In the genomic region with DNA sequence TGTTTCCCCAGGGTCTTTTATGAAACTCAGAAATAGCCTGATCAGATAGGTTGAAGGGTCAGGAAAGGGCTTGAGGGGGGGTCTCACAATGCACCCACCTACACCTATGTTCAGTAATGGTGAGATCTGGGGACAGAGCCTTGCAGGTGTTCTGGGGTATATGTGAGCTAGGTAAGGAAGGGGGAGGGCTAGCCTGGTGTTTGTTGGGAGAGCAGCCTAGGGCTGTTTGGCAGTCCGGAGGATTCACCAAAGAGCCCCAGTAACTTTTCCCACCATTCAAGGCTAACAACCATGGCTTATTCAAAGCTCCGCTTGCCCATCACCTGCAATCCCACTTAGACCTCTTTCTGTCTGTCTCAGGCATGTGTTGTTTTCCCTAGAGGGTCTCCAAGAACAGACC, we compare ENCODE assay signal across 24 mouse cellular contexts. TPM values are rescaled to one million over a fixed set of nuclear protein-coding genes. Genes with fewer than 3 reads are reported as not detected.
DNase-seq lines count a peak whose midpoint lies in the region; ATAC-seq and TF ChIP-seq lines count a peak whose summit lies in the region.
"Had no signal": no experiment of that assay in that cellular context is flagged by ENCODE, and none has a peak within 500 bp of the region (broad histone marks: within the 10 kb centered on the region; RNA-seq: fewer than 3 reads in every experiment).

No protein-coding gene starts in this region.

- DNase-seq in forebrain, embryonic 11.5 days (ENCODE audit: low spot score), result peak; percentile 43
- no peak for DNase-seq in heart, postnatal 0 days (ENCODE audit: low spot score)
- no peak for DNase-seq in thymus, adult 2 months
- DNase-seq in thymus, postnatal 4 days, result no peak
- no peak for DNase-seq in right cerebral cortex, postnatal 25 days
- DNase-seq: cerebellum, adult 11-12 months; cerebellum, postnatal 36 days; kidney, postnatal 4 days; lung, adult 18-20 months; lung, postnatal 4 days; right cerebral cortex, adult 18-20 months had no signal

- no peaks in the 10 kb centered on the region for H3K9me3 ChIP-seq in forebrain, embryonic 11.5 days (ENCODE audit: control insufficient read depth, low read length)
- H3K9me3 ChIP-seq in forebrain, embryonic 15.5 days, result no peaks in the 10 kb centered on the region
- no peaks in the 10 kb centered on the region for H3K9me3 ChIP-seq in heart, postnatal 0 days (replicated peaks; ENCODE audit: control insufficient read depth, low read length)
- no peaks in the 10 kb centered on the region for H3K9me3 ChIP-seq in heart, embryonic 12.5 days (replicated peaks)
- H3K9me3 ChIP-seq: embryonic facial prominence, embryonic 10.5 days; G1E had no signal

- no peak for ATAC-seq in forebrain, embryonic 11.5 days (replicated peaks; ENCODE audit: low FRiP score)
- ATAC-seq in forebrain, embryonic 15.5 days (replicated peaks), result no peak
- ATAC-seq in heart, postnatal 0 days (ENCODE audit: insufficient read depth, low read depth), result no peak
- no peak for ATAC-seq in heart, embryonic 12.5 days (ENCODE audit: insufficient number of reproducible peaks, low FRiP score)
- ATAC-seq: CD4-positive, CD25-positive, alpha-beta regulatory T cell, adult 4 months; forebrain, embryonic 14.5 days had no signal

- H3K4me3 ChIP-seq in forebrain, embryonic 11.5 days (ENCODE audit: low read depth, low read length), result no peak overlapping the region
- H3K4me3 ChIP-seq in forebrain, embryonic 15.5 days, result no peak overlapping the region
- no peak overlapping the region for H3K4me3 ChIP-seq in heart, postnatal 0 days (ENCODE audit: low read depth, low read length)
- H3K4me3 ChIP-seq in heart, embryonic 12.5 days, result no peak overlapping the region
- H3K4me3 ChIP-seq in thymus, adult 2 months (ENCODE audit: control insufficient read depth, insufficient read depth, low read length), result peak overlapping the region; percentile 2; the same call in 1 of the 2 replicates
- H3K4me3 ChIP-seq in olfactory bulb, adult 2 months (ENCODE audit: insufficient read depth, low read depth, low read length), result peak overlapping the region; percentile 71; the same call in 1 of the 2 replicates
- H3K4me3 ChIP-seq: embryonic facial prominence, embryonic 10.5 days had no signal

- TF ChIP-seq CTCF in heart, postnatal 0 days (IDR thresholded peaks at IDR 0.05; ENCODE audit: low read depth), result no peak
- no peak for TF ChIP-seq CTCF in thymus, adult 2 months (IDR thresholded peaks at IDR 0.05; ENCODE audit: borderline replicate concordance, control insufficient read depth, extremely low read depth, insufficient read depth, low read length, poor library complexity)
- no peak for TF ChIP-seq CTCF in olfactory bulb, adult 2 months (IDR thresholded peaks at IDR 0.05; ENCODE audit: insufficient read depth, low read depth, low read length)

- WGBS in forebrain, embryonic 11.5 days, result 91% methylated on average over 2 of the region's 2 CpGs
- WGBS in forebrain, embryonic 15.5 days, result 93% methylated on average over 2 of the region's 2 CpGs
- 97% methylated on average over 2 of the region's 2 CpGs for WGBS in heart, postnatal 0 days
- 78% methylated on average over 2 of the region's 2 CpGs for whole genome bisulfite sequencing in heart, embryonic 12.5 days
- WGBS in thymus, adult 2 months, result 85% methylated on average over 2 of the region's 2 CpGs
- 80% methylated on average over 2 of the region's 2 CpGs for WGBS in olfactory bulb, adult 2 months

- H3K27me3 ChIP-seq in forebrain, embryonic 11.5 days (ENCODE audit: control insufficient read depth, insufficient read depth, low read length), result peaks cover 2% of the 10 kb centered on the region; the same call in 1 of the 2 replicates
- peaks cover 10% of the 10 kb centered on the region; the same call in 1 of the 2 replicates for H3K27me3 ChIP-seq in forebrain, embryonic 15.5 days
- H3K27me3 ChIP-seq in heart, postnatal 0 days (ENCODE audit: control insufficient read depth, insufficient read depth, low read length), result no peaks in the 10 kb centered on the region
- peaks cover 6% of the 10 kb centered on the region; the same call in 1 of the 2 replicates for H3K27me3 ChIP-seq in heart, embryonic 12.5 days (replicated peaks)
- no peaks in the 10 kb centered on the region for H3K27me3 ChIP-seq in thymus, adult 2 months (ENCODE audit: control insufficient read depth, insufficient read depth, low read length)

- no peaks in the 10 kb centered on the region for H3K36me3 ChIP-seq in forebrain, embryonic 11.5 days (ENCODE audit: control insufficient read depth, insufficient read depth, low read length)
- H3K36me3 ChIP-seq in forebrain, embryonic 15.5 days, result no peaks in the 10 kb centered on the region
- 0 out of 2 replicates have a peak, but pooled peaks cover 8% of the 10 kb centered on the region for H3K36me3 ChIP-seq in heart, postnatal 0 days (replicated peaks; ENCODE audit: control insufficient read depth, insufficient read depth, low read length)
- peaks cover 18% of the 10 kb centered on the region for H3K36me3 ChIP-seq in heart, embryonic 12.5 days
- H3K36me3 ChIP-seq in thymus, adult 2 months (ENCODE audit: control insufficient read depth, insufficient read depth, low read length), result peaks cover 7% of the 10 kb centered on the region; the same call in 1 of the 2 replicates
- H3K36me3 ChIP-seq: embryonic facial prominence, embryonic 10.5 days; G1E had no signal

- H3K4me2 ChIP-seq in forebrain, embryonic 11.5 days (ENCODE audit: low read depth, low read length, severe bottlenecking), result no peak overlapping the region
- H3K4me2 ChIP-seq in forebrain, embryonic 15.5 days (replicated peaks), result no peak overlapping the region
- H3K4me2 ChIP-seq in heart, postnatal 0 days (ENCODE audit: low read depth, low read length), result peak overlapping the region; percentile 90; the same call in 1 of the 2 replicates
- no peak overlapping the region for H3K4me2 ChIP-seq in heart, embryonic 12.5 days
- H3K4me2 ChIP-seq: midbrain, embryonic 11.5 days had no signal

- no peak for TF ChIP-seq EP300 in heart, postnatal 0 days (IDR thresholded peaks at IDR 0.05; ENCODE audit: low read depth)

- no peak overlapping the region for H3K27ac ChIP-seq in forebrain, embryonic 11.5 days (ENCODE audit: low read depth, low read length)
- H3K27ac ChIP-seq in forebrain, embryonic 15.5 days (replicated peaks), result no peak overlapping the region
- peak overlapping the region; percentile 86; the same call in 1 of the 2 replicates for H3K27ac ChIP-seq in heart, postnatal 0 days (ENCODE audit: low read depth)
- no peak overlapping the region for H3K27ac ChIP-seq in heart, embryonic 12.5 days (ENCODE audit: poor library complexity, severe bottlenecking)
- peak overlapping the region; percentile 96 for H3K27ac ChIP-seq in thymus, adult 2 months (ENCODE audit: control insufficient read depth, insufficient read depth, low read length)
- H3K27ac ChIP-seq in olfactory bulb, adult 2 months (ENCODE audit: insufficient read depth, low read depth, low read length), result no peak overlapping the region
- H3K27ac ChIP-seq: embryonic facial prominence, embryonic 10.5 days had no signal

- no peak overlapping the region for H3K9ac ChIP-seq in forebrain, embryonic 11.5 days (ENCODE audit: low read length)
- no peak overlapping the region for H3K9ac ChIP-seq in forebrain, embryonic 15.5 days (replicated peaks)
- no peak overlapping the region for H3K9ac ChIP-seq in heart, postnatal 0 days (replicated peaks; ENCODE audit: low read depth, low read length)
- H3K9ac ChIP-seq in heart, embryonic 12.5 days, result no peak overlapping the region

- TF ChIP-seq POLR2A in thymus, adult 2 months (IDR thresholded peaks at IDR 0.05; ENCODE audit: control insufficient read depth, extremely low read depth, insufficient read depth, low read length, poor library complexity), result no peak
- TF ChIP-seq POLR2A in olfactory bulb, adult 2 months (IDR thresholded peaks at IDR 0.05; ENCODE audit: insufficient read depth, low read depth, low read length), result no peak

- H3K4me1 ChIP-seq in forebrain, embryonic 11.5 days (replicated peaks; ENCODE audit: control insufficient read depth, insufficient read depth, low read length), result peaks cover 5% of the 10 kb centered on the region; the same call in 1 of the 2 replicates
- H3K4me1 ChIP-seq in forebrain, embryonic 15.5 days, result peaks cover 21% of the 10 kb centered on the region
- H3K4me1 ChIP-seq in heart, postnatal 0 days (ENCODE audit: control insufficient read depth, insufficient read depth), result peaks cover 16% of the 10 kb centered on the region
- peaks cover 54% of the 10 kb centered on the region for H3K4me1 ChIP-seq in heart, embryonic 12.5 days (replicated peaks)
- peaks cover 52% of the 10 kb centered on the region for H3K4me1 ChIP-seq in thymus, adult 2 months (replicated peaks; ENCODE audit: control insufficient read depth, insufficient read depth, low read length)
- H3K4me1 ChIP-seq in olfactory bulb, adult 2 months (ENCODE audit: control insufficient read depth, insufficient read depth, low read length), result peaks cover 49% of the 10 kb centered on the region

RNA-seq across cellular contexts. Expression of a gene that starts 2.7 kb away (rescaled TPM):
- polyA plus RNA-seq in forebrain, embryonic 11.5 days (2014; fragmentation: Nextera tagmentation; extraction: Ambion mirVana), result 11.4 and 14.3 TPM in 2 replicates
- 7.1 and 7.6 TPM in 2 replicates for polyA plus RNA-seq in forebrain, embryonic 15.5 days (2015; fragmentation: Nextera tagmentation; extraction: Ambion mirVana)
- 52.3 and 69.2 TPM in 2 replicates for total RNA-seq in heart, postnatal 0 days (2014; rRNA removed; ENCODE audit: low replicate concordance)
- 11.7 and 15.3 TPM in 2 replicates for polyA plus RNA-seq in heart, postnatal 0 days (2015; fragmentation: Nextera tagmentation; extraction: Ambion mirVana)
- polyA plus RNA-seq in heart, embryonic 12.5 days (2016; fragmentation: Nextera tagmentation; extraction: Ambion mirVana), result 25.0 and 26.8 TPM in 2 replicates
- polyA plus RNA-seq in thymus, adult 2 months (2012; rRNA removed), result 210 and 229 TPM in 2 replicates
- not detected in 2 replicates for polyA plus RNA-seq in olfactory bulb, adult 2 months (2012; ENCODE audit: insufficient read depth, insufficient read length, low replicate concordance, missing spikeins)
- polyA plus RNA-seq: G1E had no signal

RNA-seq across cellular contexts. Expression of a gene that starts 5.9 kb away (rescaled TPM):
- not detected in 2 replicates for polyA plus RNA-seq in forebrain, embryonic 11.5 days (2014; fragmentation: Nextera tagmentation; extraction: Ambion mirVana)
- not detected in 2 replicates for polyA plus RNA-seq in forebrain, embryonic 15.5 days (2015; fragmentation: Nextera tagmentation; extraction: Ambion mirVana)
- total RNA-seq in heart, postnatal 0 days (2014; rRNA removed; ENCODE audit: low replicate concordance), result not detected in 2 replicates
- not detected in 2 replicates for polyA plus RNA-seq in heart, postnatal 0 days (2015; fragmentation: Nextera tagmentation; extraction: Ambion mirVana)
- polyA plus RNA-seq in heart, embryonic 12.5 days (2016; fragmentation: Nextera tagmentation; extraction: Ambion mirVana), result not detected in 2 replicates
- polyA plus RNA-seq in thymus, adult 2 months (2012; rRNA removed), result not detected in 2 replicates
- polyA plus RNA-seq in olfactory bulb, adult 2 months (2012; ENCODE audit: insufficient read depth, insufficient read length, low replicate concordance, missing spikeins), result not detected in 2 replicates
- total RNA-seq: G1E; layer of hippocampus, postnatal 14 days; left cerebral cortex, postnatal 14 days had no signal
- polyA plus RNA-seq: CD4-positive, CD25-positive, alpha-beta regulatory T cell, adult 4 months; embryonic facial prominence, embryonic 10.5 days; forebrain, embryonic 14.5 days; G1E; gonadal fat pad, adult 2 months; hindbrain, embryonic 11.5 days; kidney, embryonic 14.5 days; midbrain, embryonic 11.5 days had no signal

RNA-seq across cellular contexts. Expression of a gene that starts 32.2 kb away (rescaled TPM):
- 97.6 and 102 TPM in 2 replicates for polyA plus RNA-seq in forebrain, embryonic 11.5 days (2014; fragmentation: Nextera tagmentation; extraction: Ambion mirVana)
- polyA plus RNA-seq in forebrain, embryonic 15.5 days (2015; fragmentation: Nextera tagmentation; extraction: Ambion mirVana), result 96.3 and 108 TPM in 2 replicates
- 98.6 and 104 TPM in 2 replicates for total RNA-seq in heart, postnatal 0 days (2014; rRNA removed; ENCODE audit: low replicate concordance)
- 90.4 and 96.6 TPM in 2 replicates for polyA plus RNA-seq in heart, postnatal 0 days (2015; fragmentation: Nextera tagmentation; extraction: Ambion mirVana)
- 111 and 114 TPM in 2 replicates for polyA plus RNA-seq in heart, embryonic 12.5 days (2016; fragmentation: Nextera tagmentation; extraction: Ambion mirVana)
- polyA plus RNA-seq in thymus, adult 2 months (2012; rRNA removed), result 37.5 and 45.2 TPM in 2 replicates
- polyA plus RNA-seq in olfactory bulb, adult 2 months (2012; ENCODE audit: insufficient read depth, insufficient read length, low replicate concordance, missing spikeins), result 204 and 340 TPM in 2 replicates

Comparison
In these comparisons a context has a peak if more than half of its experiments do, and no peak if none do; other contexts are left out.
1. H3K27ac ChIP-seq: peak in heart, postnatal 0 days (single experiment) and thymus, adult 2 months (single experiment); none in forebrain, embryonic 11.5 days (single experiment), forebrain, embryonic 15.5 days (single experiment), heart, embryonic 12.5 days (single experiment) and olfactory bulb, adult 2 months (single experiment).
2. H3K4me3 ChIP-seq: peak in thymus, adult 2 months (single experiment) and olfactory bulb, adult 2 months (single experiment); none in forebrain, embryonic 11.5 days (single experiment), forebrain, embryonic 15.5 days (single experiment), heart, postnatal 0 days (single experiment) and heart, embryonic 12.5 days (single experiment).